Comparison of ENCODE assay signal across 9 mouse cellular contexts in the genomic region with DNA sequence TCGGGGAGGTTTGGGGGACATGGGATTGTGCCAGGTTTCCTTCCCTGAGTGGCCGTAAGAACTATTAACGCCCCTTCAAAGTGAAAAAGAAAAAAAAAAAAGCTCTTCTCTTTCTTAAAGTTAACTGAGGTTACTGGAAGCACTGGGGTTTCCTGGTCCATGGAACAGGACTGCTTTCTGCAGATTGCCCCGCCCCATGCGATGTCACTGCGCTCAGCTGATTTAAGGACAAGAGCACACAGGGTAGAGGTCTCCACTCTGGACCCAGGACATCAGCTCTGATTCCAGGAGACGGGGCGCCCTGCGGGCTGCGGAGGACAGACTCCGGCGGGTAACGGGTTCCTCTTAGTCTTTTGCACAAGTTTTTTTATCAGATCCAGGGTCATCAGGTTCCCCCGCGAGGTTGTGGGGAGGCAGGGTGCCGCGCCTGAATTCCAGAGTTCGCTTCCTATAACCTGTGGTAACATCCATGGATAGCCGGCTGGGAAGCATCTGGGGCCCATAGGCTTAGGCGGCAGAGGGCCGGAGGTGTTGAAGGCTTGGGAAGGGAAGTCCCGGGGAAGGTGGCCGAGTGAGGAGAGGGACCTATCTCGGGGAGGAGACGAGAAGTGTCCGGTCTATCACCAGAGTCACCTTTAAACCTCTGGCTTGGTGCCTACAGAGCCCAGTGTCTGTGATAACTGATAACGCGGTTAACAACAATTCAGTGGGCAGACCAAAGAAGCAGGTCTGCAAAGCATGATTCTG. TPM values are rescaled to one million over a fixed set of nuclear protein-coding genes. Genes with fewer than 3 reads are reported as not detected.
DNase-seq lines count a peak whose midpoint lies in the region; ATAC-seq lines count a peak whose summit lies in the region.
"Had no signal": no experiment of that assay in that cellular context is flagged by ENCODE, and none has a peak within 500 bp of the region (broad histone marks: within the 10 kb centered on the region; RNA-seq: fewer than 3 reads in every experiment).

No protein-coding gene starts in this region.

- H3K27me3 ChIP-seq in neural tube, embryonic 11.5 days (ENCODE audit: control insufficient read depth, insufficient read depth, low read length): peaks cover 30% of the 10 kb centered on the region
- H3K27me3 ChIP-seq in hindbrain, embryonic 14.5 days (ENCODE audit: control insufficient read depth, insufficient read depth, low read length): peaks cover 46% of the 10 kb centered on the region
- peaks cover 46% of the 10 kb centered on the region for H3K27me3 ChIP-seq in liver, embryonic 11.5 days (replicated peaks; ENCODE audit: control insufficient read depth, insufficient read depth, low read length)
- H3K27me3 ChIP-seq: CH12.LX had no signal

- H3K4me3 ChIP-seq in neural tube, embryonic 11.5 days (ENCODE audit: low read depth, low read length): no peak overlapping the region
- no peak overlapping the region for H3K4me3 ChIP-seq in hindbrain, embryonic 14.5 days (replicated peaks; ENCODE audit: low read length)
- no peak overlapping the region for H3K4me3 ChIP-seq in liver, embryonic 11.5 days (ENCODE audit: low read depth, low read length)

- no peaks in the 10 kb centered on the region for H3K9me3 ChIP-seq in neural tube, embryonic 11.5 days (ENCODE audit: control insufficient read depth, low read length)
- H3K9me3 ChIP-seq in hindbrain, embryonic 14.5 days (ENCODE audit: control insufficient read depth, low read length): no peaks in the 10 kb centered on the region
- no peaks in the 10 kb centered on the region for H3K9me3 ChIP-seq in liver, embryonic 11.5 days (ENCODE audit: control insufficient read depth, low read length)

- H3K27ac ChIP-seq in neural tube, embryonic 11.5 days (ENCODE audit: low read depth, low read length): no peak overlapping the region
- H3K27ac ChIP-seq in hindbrain, embryonic 14.5 days: no peak overlapping the region
- no peak overlapping the region for H3K27ac ChIP-seq in liver, embryonic 11.5 days (ENCODE audit: low read depth, low read length)

- WGBS in neural tube, embryonic 11.5 days: 8% methylated on average over 28 of the region's 28 CpGs
- 14% methylated on average over 28 of the region's 28 CpGs for WGBS in hindbrain, embryonic 14.5 days
- 3% methylated on average over 28 of the region's 28 CpGs for WGBS in liver, embryonic 11.5 days

- H3K4me1 ChIP-seq in neural tube, embryonic 11.5 days (ENCODE audit: control insufficient read depth, insufficient read depth, low read length): peaks cover 2% of the 10 kb centered on the region; the same call in 1 of the 2 replicates
- H3K4me1 ChIP-seq in hindbrain, embryonic 14.5 days (replicated peaks; ENCODE audit: control insufficient read depth, insufficient read depth, low read length): no peaks in the 10 kb centered on the region
- peaks cover 10% of the 10 kb centered on the region; the same call in 1 of the 2 replicates for H3K4me1 ChIP-seq in liver, embryonic 11.5 days (replicated peaks; ENCODE audit: control insufficient read depth, insufficient read depth, low read length)

- no peak overlapping the region for H3K9ac ChIP-seq in neural tube, embryonic 11.5 days (ENCODE audit: low read length)
- no peak overlapping the region for H3K9ac ChIP-seq in hindbrain, embryonic 14.5 days
- no peak overlapping the region for H3K9ac ChIP-seq in liver, embryonic 11.5 days (ENCODE audit: low read depth, low read length)

- DNase-seq in neural tube, embryonic 11.5 days (ENCODE audit: low spot score): no peak
- no peak for DNase-seq in neural tube, embryonic 10.5 days (ENCODE audit: extremely low spot score, low spot score)
- DNase-seq in gastrocnemius, adult 18-20 months (ENCODE audit: low spot score): peak; percentile 69
- DNase-seq in hindbrain, embryonic 14.5 days (ENCODE audit: low spot score): no peak
- DNase-seq in liver, embryonic 11.5 days (ENCODE audit: low spot score): no peak
- no peak for DNase-seq in layer of hippocampus, adult 9-10 months (ENCODE audit: low spot score)
- no peak for DNase-seq in cerebellum, postnatal 14 days

- ATAC-seq in neural tube, embryonic 11.5 days (ENCODE audit: insufficient read depth, low FRiP score, low TSS enrichment): no peak
- no peak for ATAC-seq in hindbrain, embryonic 14.5 days (ENCODE audit: low FRiP score)
- ATAC-seq in liver, embryonic 11.5 days (replicated peaks; ENCODE audit: low FRiP score): no peak
- ATAC-seq in monocyte, adult 5-6 weeks (replicated peaks; ENCODE audit: insufficient number of reproducible peaks, low FRiP score, low TSS enrichment, poor library complexity, severe bottlenecking): peak; percentile 30; the same call in 1 of the 2 replicates

- H3K36me3 ChIP-seq in neural tube, embryonic 11.5 days (ENCODE audit: control insufficient read depth, insufficient read depth, low read length): no peaks in the 10 kb centered on the region
- H3K36me3 ChIP-seq in hindbrain, embryonic 14.5 days (replicated peaks; ENCODE audit: control insufficient read depth, insufficient read depth): no peaks in the 10 kb centered on the region
- H3K36me3 ChIP-seq in liver, embryonic 11.5 days (ENCODE audit: control insufficient read depth, insufficient read depth, low read length): no peaks in the 10 kb centered on the region

- H3K4me2 ChIP-seq in neural tube, embryonic 11.5 days (ENCODE audit: low read depth): peak overlapping the region; percentile 28
- 0 out of 2 replicates have a peak overlapping the region, but pooled peaks have one; percentile 10 for H3K4me2 ChIP-seq in hindbrain, embryonic 14.5 days (replicated peaks)
- peak overlapping the region; percentile 50 for H3K4me2 ChIP-seq in liver, embryonic 11.5 days

RNA-seq across cellular contexts. Expression of gene Slfn5, which starts 0.9 kb away (rescaled TPM):
- polyA plus RNA-seq in neural tube, embryonic 11.5 days (2014; fragmentation: Nextera tagmentation; extraction: Ambion mirVana): 0.74 and 0.86 TPM in 2 replicates
- 10 to 100 TPM; 16.5 to 24.1 TPM for total RNA-seq in gastrocnemius, adult 18-20 months (2021)
- 1.4 and 1.6 TPM in 2 replicates for polyA plus RNA-seq in hindbrain, embryonic 14.5 days (2014; fragmentation: Nextera tagmentation; extraction: Ambion mirVana)
- polyA plus RNA-seq in liver, embryonic 11.5 days (2014; fragmentation: Nextera tagmentation; extraction: Ambion mirVana): 0.49 and 0.86 TPM in 2 replicates
- total RNA-seq in monocyte, adult 5-6 weeks (2017): 16.5 to 25.2 TPM (median 20.3 TPM) in 3 replicates

RNA-seq across cellular contexts. Expression of gene Slfn9, which starts 39.6 kb away (rescaled TPM):
- polyA plus RNA-seq in neural tube, embryonic 11.5 days (2014; fragmentation: Nextera tagmentation; extraction: Ambion mirVana): 7.2 and 9.8 TPM in 2 replicates
- under 1 TPM; 0.14 to 0.28 TPM for total RNA-seq in gastrocnemius, adult 18-20 months (2021)
- 1.8 and 2.7 TPM in 2 replicates for polyA plus RNA-seq in hindbrain, embryonic 14.5 days (2014; fragmentation: Nextera tagmentation; extraction: Ambion mirVana)
- 8.1 and 9.0 TPM in 2 replicates for polyA plus RNA-seq in liver, embryonic 11.5 days (2014; fragmentation: Nextera tagmentation; extraction: Ambion mirVana)
- 7.5 to 17.2 TPM (median 7.7 TPM) in 3 replicates for total RNA-seq in monocyte, adult 5-6 weeks (2017)

RNA-seq across cellular contexts. Expression of gene Unc45b, which starts 41.7 kb away (rescaled TPM):
- 7.5 and 8.3 TPM in 2 replicates for polyA plus RNA-seq in neural tube, embryonic 11.5 days (2014; fragmentation: Nextera tagmentation; extraction: Ambion mirVana)
- 100 to 1,000 TPM; 186 to 189 TPM for total RNA-seq in gastrocnemius, adult 18-20 months (2021)
- 1.1 and 2.0 TPM in 2 replicates for polyA plus RNA-seq in hindbrain, embryonic 14.5 days (2014; fragmentation: Nextera tagmentation; extraction: Ambion mirVana)
- 1.8 and 4.5 TPM in 2 replicates for polyA plus RNA-seq in liver, embryonic 11.5 days (2014; fragmentation: Nextera tagmentation; extraction: Ambion mirVana)
- total RNA-seq in monocyte, adult 5-6 weeks (2017): not detected in 3 replicates

RNA-seq across cellular contexts. Expression of gene Nle1, which starts 43.8 kb away (rescaled TPM):
- polyA plus RNA-seq in neural tube, embryonic 11.5 days (2014; fragmentation: Nextera tagmentation; extraction: Ambion mirVana): 28.8 and 29.9 TPM in 2 replicates
- total RNA-seq in gastrocnemius, adult 18-20 months (2021): 10 to 100 TPM; 10.4 to 13.9 TPM
- polyA plus RNA-seq in hindbrain, embryonic 14.5 days (2014; fragmentation: Nextera tagmentation; extraction: Ambion mirVana): 20.7 and 28.0 TPM in 2 replicates
- 43.4 and 44.9 TPM in 2 replicates for polyA plus RNA-seq in liver, embryonic 11.5 days (2014; fragmentation: Nextera tagmentation; extraction: Ambion mirVana)
- total RNA-seq in monocyte, adult 5-6 weeks (2017): 0.85 to 13.1 TPM (median 3.6 TPM) in 3 replicates
